Mouse (Mus musculus) embryonic facial prominence, embryonic 13.5 days (tissue): ENCODE data around the gene Stat3. TPM values are rescaled to one million over a fixed set of nuclear protein-coding genes. Genes with fewer than 3 reads are reported as not detected.
A peak's percentile ranks its signal among the peaks of the same experiment; 100 is the strongest.

ENCODE experiments used
- ATAC-seq: fragments of 200-750 bp; cut with Nextera tagmentation; 2 replicates; pipeline ENCODE4 v1.8.0; 2017; ENCODE audit warnings: low read depth; ENCODE audit not compliant: insufficient number of reproducible peaks, insufficient read depth, low FRiP score, low TSS enrichment
- H3K27ac ChIP-seq: fragments of 300-500 bp; sonication (generic); 2 replicates; pipeline ENCODE4 v1.5.1; 2015; ENCODE audit warnings: moderate library complexity, mild to moderate bottlenecking, inconsistent platforms
- H3K27me3 ChIP-seq: fragments of 300-500 bp; sonication (generic); 2 replicates; pipeline ENCODE4 v1.6.1; 2015; ENCODE audit warnings: mild to moderate bottlenecking, inconsistent platforms
- H3K36me3 ChIP-seq: fragments of 300-500 bp; sonication (generic); 2 replicates; pipeline ENCODE4 v1.6.1; 2015; ENCODE audit warnings: mild to moderate bottlenecking, inconsistent platforms
- H3K4me1 ChIP-seq: fragments of 300-500 bp; sonication (generic); 2 replicates; pipeline ENCODE4 v1.6.1; 2015; ENCODE audit warnings: inconsistent platforms
- H3K4me2 ChIP-seq: fragments of 300-500 bp; sonication (generic); 2 replicates; pipeline ENCODE4 v1.6.1; 2015; ENCODE audit warnings: moderate library complexity, mild to moderate bottlenecking, inconsistent platforms
- H3K4me3 ChIP-seq: fragments of 300-500 bp; sonication (generic); 2 replicates; pipeline ENCODE4 v1.5.1; 2015; ENCODE audit warnings: mild to moderate bottlenecking, inconsistent platforms
- H3K9ac ChIP-seq: fragments of 300-500 bp; sonication (generic); 2 replicates; pipeline ENCODE4 v1.6.1; 2015; ENCODE audit warnings: mild to moderate bottlenecking, inconsistent platforms
- H3K9me3 ChIP-seq: fragments of 300-500 bp; sonication (generic); 2 replicates; pipeline ENCODE4 v1.6.1; 2016; ENCODE audit warnings: inconsistent platforms
- WGBS: fragments of 180-500 bp; shearing (Covaris S2); methylation state at CpG from one replicate; pipeline ENCODE4 v1.1.7; 2015; ENCODE audit warnings: mixed read lengths; 5-methylcytosine and 5-hydroxymethylcytosine counted together
- polyA plus RNA-seq: library from polyadenylated mRNA; unstranded; fragments of >200 nt; fragmentation: Nextera tagmentation; extraction: Ambion mirVana; gene quantifications from 2 replicates; pipeline ENCODE4 v1.2.1, GENCODE M21; 2015

Stat3 gene
- polyA plus RNA-seq = 40.7 and 48.3 TPM in 2 replicates

GRCm38 (mm10) chr11:100939512-100940151 lies at the start of gene Stat3:
Gene Stat3 (minus strand): TSS chr11:100939540.
- H3K27me3 ChIP-seq = no peaks in the 10 kb centered on the region
- H3K27ac ChIP-seq = peak within 1 kb of the TSS; percentile 85
- H3K4me1 ChIP-seq = peaks cover 37% of the 10 kb centered on the region
- WGBS = under 1% methylated on average over 29 of the region's 29 CpGs
- H3K36me3 ChIP-seq = no peaks in the 10 kb centered on the region
- peak within 1 kb of the TSS; percentile 92 for H3K4me3 ChIP-seq
- H3K9me3 ChIP-seq = no peaks in the 10 kb centered on the region
- peak; percentile 96 for ATAC-seq
- H3K4me2 ChIP-seq = peak within 1 kb of the TSS; percentile 77
- peak within 1 kb of the TSS; percentile 90 for H3K9ac ChIP-seq

DNA sequence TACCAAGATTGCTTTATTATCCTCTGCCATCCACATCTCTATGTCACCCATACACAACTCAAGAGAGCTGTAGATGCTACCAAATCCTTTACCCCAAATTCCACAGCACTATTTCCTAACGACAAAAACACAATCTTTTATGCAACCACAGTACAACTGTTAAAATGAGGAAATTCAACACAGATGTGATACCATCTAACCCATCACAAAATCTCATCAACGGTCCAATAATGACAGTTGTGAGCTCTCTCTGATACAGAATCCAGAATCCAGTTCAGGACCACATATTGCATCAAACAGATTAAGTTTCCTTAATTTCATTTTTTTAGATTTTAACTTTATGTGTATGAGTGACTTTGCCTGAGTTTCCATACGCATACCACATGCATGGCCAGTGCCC lies 49.3 kb upstream of the Stat3 start:
- no peaks in the 10 kb centered on the region for H3K27me3 ChIP-seq
- ATAC-seq = no peak

GRCm38 (mm10) chr11:100985607-100986006 lies 46.3 kb upstream of the Stat3 start:
- Histone ChIP-seq H3K9ac (no peak overlapping the region), H3K27me3 (peaks cover 17% of the 10 kb centered on the region)
- no peak for ATAC-seq

More for the DNA sequence above, 49.3 kb upstream of the Stat3 start:
- no peak overlapping the region for H3K4me2 ChIP-seq
- H3K4me1 ChIP-seq = no peaks in the 10 kb centered on the region
- no peaks in the 10 kb centered on the region for H3K9me3 ChIP-seq
- H3K36me3 ChIP-seq = no peaks in the 10 kb centered on the region
- no peak overlapping the region for H3K9ac ChIP-seq
- H3K4me3 ChIP-seq = no peak overlapping the region
- H3K27ac ChIP-seq = no peak overlapping the region
- 71% methylated on average over 3 of the region's 3 CpGs for WGBS

GRCm38 (mm10) chr11:100983778-100984131 lies 44.4 kb upstream of the Stat3 start:
- no peaks in the 10 kb centered on the region for H3K36me3 ChIP-seq
- ATAC-seq = no peak
- peaks cover 23% of the 10 kb centered on the region for H3K27me3 ChIP-seq
- H3K4me2 ChIP-seq = 0 out of 2 replicates have a peak overlapping the region, but pooled peaks have one; percentile 76
- no peak overlapping the region for H3K4me3 ChIP-seq
- H3K9ac ChIP-seq = peak overlapping the region; percentile 67
- no peaks in the 10 kb centered on the region for H3K9me3 ChIP-seq
- peaks cover 10% of the 10 kb centered on the region for H3K4me1 ChIP-seq
- H3K27ac ChIP-seq = no peak overlapping the region
- WGBS = 79% methylated on average over 7 of the region's 7 CpGs

More at GRCm38 (mm10) chr11:100985607-100986006, 46.3 kb upstream of the Stat3 start:
- 50% methylated on average over 3 of the region's 3 CpGs for WGBS
- Histone ChIP-seq H3K4me1 (peaks cover 6% of the 10 kb centered on the region), H3K4me3 (no peak overlapping the region), H3K9me3 (no peaks in the 10 kb centered on the region), H3K27ac (no peak overlapping the region), H3K36me3 (no peaks in the 10 kb centered on the region), H3K4me2 (no peak overlapping the region)

- peak; percentile 37; the same call in 1 of the 2 replicates for ATAC-seq
Observed at GRCm38 (mm10) chr11:100983125-100983777, 43.9 kb upstream of the Stat3 start.

DNA sequence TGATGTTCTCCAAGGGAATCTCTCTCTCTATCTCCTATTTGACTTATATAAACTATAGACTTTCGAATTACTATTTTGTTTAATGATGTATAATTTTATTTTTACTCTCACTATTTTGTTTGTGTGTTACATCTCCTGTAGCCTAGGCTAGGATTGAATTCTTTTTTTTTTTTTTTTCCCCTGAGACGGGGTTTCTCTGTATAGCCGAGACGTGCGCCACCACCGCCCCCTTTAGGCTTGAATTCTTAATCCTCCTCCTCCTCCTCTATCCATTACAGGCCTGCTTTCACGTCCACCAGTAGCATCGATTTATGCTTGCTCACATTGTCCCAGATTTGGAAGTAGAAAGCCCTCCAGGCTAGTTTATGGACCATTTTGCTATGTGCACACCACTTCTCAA lies 42.7 kb upstream of the Stat3 start:
- 12% methylated on average over 8 of the region's 8 CpGs for WGBS
- H3K9ac ChIP-seq = no peak overlapping the region
- peaks cover 10% of the 10 kb centered on the region for H3K4me1 ChIP-seq
- no peak for ATAC-seq
- no peaks in the 10 kb centered on the region for H3K36me3 ChIP-seq
- peaks cover 23% of the 10 kb centered on the region for H3K27me3 ChIP-seq
- H3K27ac ChIP-seq = no peak overlapping the region
- no peak overlapping the region for H3K4me2 ChIP-seq
- no peak overlapping the region for H3K4me3 ChIP-seq
- no peaks in the 10 kb centered on the region for H3K9me3 ChIP-seq

More at GRCm38 (mm10) chr11:100983125-100983777, 43.9 kb upstream of the Stat3 start:
- Histone ChIP-seq H3K9ac (peak overlapping the region; percentile 67), H3K27me3 (peaks cover 23% of the 10 kb centered on the region), H3K27ac (no peak overlapping the region), H3K4me2 (peak overlapping the region; percentile 76), H3K36me3 (no peaks in the 10 kb centered on the region), H3K4me3 (peak overlapping the region; percentile 43), H3K9me3 (no peaks in the 10 kb centered on the region), H3K4me1 (peaks cover 10% of the 10 kb centered on the region)
- 3% methylated on average over 20 of the region's 20 CpGs for WGBS

DNA sequence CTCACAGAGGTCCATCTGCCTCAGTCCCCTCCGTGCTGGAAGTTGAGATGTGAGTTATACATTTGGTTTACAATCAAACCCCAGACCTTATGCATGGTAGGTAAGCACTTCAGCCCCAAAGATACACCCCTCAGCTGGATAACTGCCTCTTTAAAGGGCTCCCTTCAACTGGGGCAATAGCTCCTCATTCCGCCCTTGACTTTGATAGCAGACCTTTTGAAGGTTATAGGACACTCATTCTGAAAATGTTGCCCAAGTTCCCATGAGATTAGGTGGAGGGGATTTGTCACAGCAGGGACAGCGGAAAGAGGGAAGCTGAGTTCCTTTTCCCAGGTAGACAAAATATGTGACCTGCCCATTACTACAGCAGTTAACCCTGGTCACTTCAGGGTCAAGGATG lies 41.9 kb upstream of the Stat3 start:
- H3K9ac ChIP-seq = no peak overlapping the region
- H3K4me2 ChIP-seq = no peak overlapping the region
- no peaks in the 10 kb centered on the region for H3K36me3 ChIP-seq
- 64% methylated on average over 3 of the region's 3 CpGs for WGBS
- no peak for ATAC-seq
- H3K27ac ChIP-seq = no peak overlapping the region
- H3K9me3 ChIP-seq = no peaks in the 10 kb centered on the region
- peaks cover 10% of the 10 kb centered on the region for H3K4me1 ChIP-seq
- H3K27me3 ChIP-seq = peaks cover 23% of the 10 kb centered on the region
- no peak overlapping the region for H3K4me3 ChIP-seq

DNA sequence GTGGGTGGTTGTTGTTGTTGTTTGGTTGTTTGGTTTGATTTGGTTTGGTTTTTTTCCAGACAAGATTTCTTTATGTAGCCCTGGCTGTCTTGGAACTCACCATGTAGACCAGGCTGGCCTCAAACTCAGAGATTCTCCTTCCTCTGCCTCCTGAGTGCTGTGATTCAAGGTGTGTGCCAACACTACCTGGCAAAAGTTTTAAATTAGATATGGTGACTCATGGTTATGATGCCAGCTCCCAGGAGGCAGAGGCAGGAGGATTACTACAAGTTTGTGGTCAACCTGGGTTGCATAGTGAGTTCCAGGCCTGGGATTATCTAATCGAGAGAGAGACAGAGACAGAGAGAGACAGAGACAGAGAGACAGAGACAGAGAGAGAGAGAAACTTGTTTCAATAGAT lies 41.1 kb upstream of the Stat3 start:
- Histone ChIP-seq H3K27ac (no peak overlapping the region), H3K9me3 (peaks cover 4% of the 10 kb centered on the region; the same call in 1 of the 2 replicates), H3K4me3 (no peak overlapping the region), H3K36me3 (no peaks in the 10 kb centered on the region), H3K9ac (no peak overlapping the region), H3K4me1 (peaks cover 10% of the 10 kb centered on the region), H3K27me3 (peaks cover 23% of the 10 kb centered on the region), H3K4me2 (no peak overlapping the region)
- 74% methylated on average over 1 of the region's 1 CpGs for WGBS
- no peak for ATAC-seq

- 0 out of 2 replicates have a peak overlapping the region, but pooled peaks have one; percentile 2 for H3K27ac ChIP-seq
- ATAC-seq = no peak
- H3K36me3 ChIP-seq = no peaks in the 10 kb centered on the region
- 59% methylated on average over 8 of the region's 8 CpGs for WGBS
- H3K27me3 ChIP-seq = peaks cover 29% of the 10 kb centered on the region
- H3K9me3 ChIP-seq = peaks cover 4% of the 10 kb centered on the region; the same call in 1 of the 2 replicates
- no peak overlapping the region for H3K4me2 ChIP-seq
- peaks cover 11% of the 10 kb centered on the region for H3K4me1 ChIP-seq
- no peak overlapping the region for H3K4me3 ChIP-seq
- no peak overlapping the region for H3K9ac ChIP-seq
Observed at GRCm38 (mm10) chr11:100979887-100980286, 40.5 kb upstream of the Stat3 start.

GRCm38 (mm10) chr11:100975241-100975640 lies 35.9 kb upstream of the Stat3 start:
- H3K27ac ChIP-seq = peak overlapping the region; percentile 16; the same call in 1 of the 2 replicates
- H3K9ac ChIP-seq = no peak overlapping the region
- no peak for ATAC-seq
- H3K4me1 ChIP-seq = peaks cover 19% of the 10 kb centered on the region
- no peak overlapping the region for H3K4me2 ChIP-seq
- peaks cover 38% of the 10 kb centered on the region for H3K27me3 ChIP-seq
- H3K4me3 ChIP-seq = no peak overlapping the region
- H3K9me3 ChIP-seq = peaks cover 4% of the 10 kb centered on the region; the same call in 1 of the 2 replicates
- 65% methylated on average over 7 of the region's 7 CpGs for WGBS
- H3K36me3 ChIP-seq = no peaks in the 10 kb centered on the region

DNA sequence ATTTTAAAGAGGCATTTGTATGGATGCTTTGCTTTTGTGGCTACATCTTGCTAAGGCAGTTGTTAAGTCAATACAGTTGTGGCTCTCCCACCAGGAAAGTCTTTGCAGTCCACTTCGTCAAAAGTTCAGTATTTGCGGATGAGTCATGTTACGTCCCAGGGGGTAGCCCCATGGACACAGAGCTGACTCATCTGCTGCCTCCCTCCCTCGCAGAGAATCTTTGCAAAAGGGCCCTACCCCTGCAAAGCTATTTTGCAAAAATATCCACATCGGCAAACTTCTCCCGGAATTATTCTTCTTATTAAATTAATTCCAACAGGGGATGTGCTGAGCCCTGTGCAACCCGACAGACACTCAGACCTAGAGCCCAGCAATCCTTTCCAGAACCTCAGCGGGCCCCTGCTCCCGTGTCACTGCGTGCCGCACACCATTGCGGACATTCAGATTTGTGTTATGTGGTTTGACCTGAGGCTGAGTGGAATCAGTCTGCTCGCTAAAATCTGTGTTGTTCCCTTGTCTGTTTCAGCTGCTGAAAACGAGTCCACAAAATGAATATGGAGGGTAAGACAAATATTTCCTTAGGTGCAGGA lies 35.1 kb upstream of the Stat3 start:
- H3K27ac ChIP-seq = peak overlapping the region; percentile 16; the same call in 1 of the 2 replicates
- peaks cover 4% of the 10 kb centered on the region; the same call in 1 of the 2 replicates for H3K9me3 ChIP-seq
- ATAC-seq = no peak
- 53% methylated on average over 14 of the region's 14 CpGs for WGBS
- peaks cover 15% of the 10 kb centered on the region for H3K4me1 ChIP-seq
- no peak overlapping the region for H3K4me2 ChIP-seq
- no peak overlapping the region for H3K9ac ChIP-seq
- peaks cover 43% of the 10 kb centered on the region for H3K27me3 ChIP-seq
- no peak overlapping the region for H3K4me3 ChIP-seq
- H3K36me3 ChIP-seq = no peaks in the 10 kb centered on the region
